Mouse (Mus musculus) thymus, postnatal 10 days (tissue): ENCODE data around the gene Ascc1.
A peak's percentile ranks its signal among the peaks of the same experiment; 100 is the strongest.
"Not testable (repeated sequence)": the region's sequence is repeated elsewhere in the genome, so short reads cannot be mapped to it uniquely, and the experiment has no call there.

Experiments used
- DNase-seq, 2 experiments: peaks; one replicate each; pipeline ENCODE4 v3.0.0; 2021; ENCODE audit warnings: low spot score in 2 of 2

Ascc1 gene

DNA sequence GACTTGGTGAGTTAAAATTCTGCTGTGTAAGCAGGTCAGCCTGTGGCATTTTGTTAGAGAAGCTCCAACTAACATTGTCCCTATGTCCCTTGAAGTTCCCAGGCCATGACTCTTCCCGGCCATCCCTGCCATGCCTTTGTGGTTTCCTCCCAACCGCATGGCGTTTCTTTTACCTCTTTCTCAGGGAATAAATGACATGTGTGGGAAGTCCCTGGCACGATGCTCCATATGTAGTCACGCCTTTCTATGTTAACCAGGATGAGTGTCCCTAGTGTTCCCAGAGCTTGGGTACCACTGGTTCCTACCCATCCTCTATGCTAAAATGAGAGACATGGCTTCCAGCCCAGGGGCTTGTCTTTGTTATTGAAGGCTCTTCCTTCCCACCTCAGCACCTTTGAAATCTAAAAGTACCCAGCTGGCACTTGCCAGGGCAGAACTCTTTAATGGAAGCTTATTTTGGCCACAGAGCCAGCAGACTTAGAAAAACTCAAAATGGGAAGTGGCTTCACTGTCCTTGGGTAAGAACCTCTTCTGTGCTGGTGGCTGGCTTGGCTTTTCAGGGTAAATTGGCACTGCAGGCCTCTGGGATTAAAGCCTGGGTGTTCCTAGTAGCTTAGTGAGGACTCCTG is 24.8 kb upstream of the Ascc1 start:
- no peak for DNase-seq

DNA sequence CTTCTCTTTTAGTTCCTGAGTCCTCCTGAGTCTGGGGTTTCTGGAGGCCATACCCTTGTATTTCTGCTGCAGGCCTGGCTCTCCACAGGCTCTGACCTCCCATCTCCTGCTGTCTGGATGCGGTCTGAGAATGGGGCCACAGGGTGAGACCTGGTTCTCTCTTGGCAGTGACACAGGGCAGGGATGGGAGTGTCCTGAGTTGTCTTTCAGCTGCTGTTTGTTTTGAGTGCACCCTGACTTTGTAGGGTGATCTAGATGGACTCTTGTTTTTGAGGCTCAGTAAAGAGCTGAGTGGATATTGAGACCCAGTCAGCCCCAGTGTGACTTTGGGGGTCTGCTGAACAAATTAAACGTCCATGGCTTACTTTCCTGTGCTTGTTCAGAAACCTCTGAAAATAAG is 24.2 kb upstream of the Ascc1 start:
- no peak for DNase-seq

DNA sequence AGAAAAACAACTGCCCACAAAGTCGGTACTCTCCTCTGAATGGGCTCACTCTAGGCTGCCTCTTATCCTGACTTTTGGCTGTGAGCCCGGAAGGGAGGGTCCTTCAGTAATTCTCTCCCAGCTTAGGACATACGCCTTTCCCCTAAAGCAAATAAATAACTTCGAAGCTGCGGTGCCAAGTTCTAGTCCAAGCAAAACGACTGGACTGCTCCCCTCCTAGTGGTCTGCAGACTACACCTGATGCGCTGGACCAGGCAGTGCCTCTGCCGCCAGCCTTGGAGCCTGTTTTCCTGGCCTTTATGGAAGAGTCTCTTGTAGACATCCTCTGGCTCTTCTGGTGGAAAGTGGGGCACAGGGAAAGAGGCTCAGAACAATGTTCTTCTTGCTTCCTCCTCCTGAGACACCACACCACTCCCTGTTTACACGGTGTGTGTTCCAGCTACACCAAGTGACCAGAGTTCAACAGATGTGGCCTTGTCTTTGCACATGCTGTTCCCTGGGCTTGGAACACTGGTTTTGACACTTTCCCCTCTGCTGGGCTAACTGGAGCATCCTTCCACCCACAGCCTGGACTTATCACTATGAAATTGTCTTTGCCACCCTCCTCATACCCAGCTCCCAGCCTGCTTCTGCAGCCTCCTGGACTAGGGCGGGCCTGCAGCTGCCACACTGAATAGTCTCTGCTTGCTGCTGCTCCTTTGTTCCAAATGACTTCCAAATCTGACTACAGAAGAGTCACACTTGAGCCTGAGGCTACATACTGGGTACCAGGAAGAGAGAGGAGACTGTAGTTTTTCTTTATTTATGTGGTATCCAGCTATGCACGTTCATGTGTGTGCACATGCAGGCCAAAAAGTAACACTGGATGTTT is 23.5 kb upstream of the Ascc1 start:
- no peak for DNase-seq

DNA sequence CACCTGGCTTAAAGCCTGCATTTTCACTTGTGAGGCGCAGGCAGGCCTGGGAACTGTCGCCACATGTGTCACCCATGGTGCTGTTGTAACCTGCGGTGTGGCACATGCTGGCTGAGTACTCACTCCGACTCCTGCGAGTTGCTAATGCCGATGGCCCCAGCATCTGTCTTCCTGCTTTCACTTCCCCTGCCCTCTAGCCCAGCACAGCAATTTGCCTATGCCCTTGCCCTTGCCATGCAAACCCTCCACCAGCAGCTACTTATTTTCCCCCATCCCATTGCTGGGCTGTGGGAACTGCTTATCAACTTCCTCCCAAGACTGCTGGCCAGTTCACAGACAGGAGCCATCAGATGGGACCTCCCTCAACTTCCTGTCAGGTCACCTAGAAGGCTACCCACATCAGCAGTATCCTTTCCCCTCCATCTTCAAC is 21.8 kb upstream of the Ascc1 start:
- DNase-seq: peak in 1 of 2 experiments; percentile 41

DNA sequence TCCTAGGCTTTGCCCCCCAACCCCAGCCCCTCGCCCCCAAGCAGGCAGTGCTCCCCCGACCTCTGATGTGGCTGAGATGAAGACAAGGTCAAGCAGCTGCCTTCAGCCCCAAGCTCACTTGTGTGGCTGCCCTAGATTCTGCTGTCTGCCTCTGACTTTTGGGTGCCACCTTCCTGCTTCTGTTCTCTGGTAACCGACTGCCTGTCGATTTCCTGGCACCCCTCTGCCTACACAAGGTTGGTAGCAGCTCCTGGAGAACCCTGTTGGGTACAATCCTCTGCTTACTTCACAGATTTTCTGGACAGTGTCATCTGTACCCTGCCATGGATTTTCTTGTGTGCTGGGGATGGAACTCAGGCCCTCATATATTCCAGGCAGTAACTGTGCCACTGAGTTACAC is 21.3 kb upstream of the Ascc1 start:
- peak; percentile 63 to 69 for DNase-seq

DNA sequence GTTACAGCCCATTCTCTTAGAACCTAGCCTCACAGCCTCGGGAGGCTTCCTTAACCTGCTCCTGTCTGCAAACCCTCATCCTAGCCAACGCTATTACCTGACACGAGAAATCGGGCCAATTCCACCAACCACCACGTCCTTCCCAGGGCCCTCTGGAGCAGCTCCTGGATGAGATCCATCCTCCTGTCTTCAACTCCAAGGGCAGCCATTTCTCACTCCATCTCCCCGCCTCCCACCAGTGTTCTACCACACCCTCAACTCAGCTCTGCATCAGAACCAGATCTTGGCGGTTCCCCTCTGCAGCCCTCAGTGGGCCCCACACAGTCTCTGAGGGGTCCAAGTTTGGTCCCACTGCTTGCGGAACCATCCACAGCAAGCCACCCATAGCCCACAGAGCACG is 20.8 kb upstream of the Ascc1 start:
- no peak for DNase-seq

DNA sequence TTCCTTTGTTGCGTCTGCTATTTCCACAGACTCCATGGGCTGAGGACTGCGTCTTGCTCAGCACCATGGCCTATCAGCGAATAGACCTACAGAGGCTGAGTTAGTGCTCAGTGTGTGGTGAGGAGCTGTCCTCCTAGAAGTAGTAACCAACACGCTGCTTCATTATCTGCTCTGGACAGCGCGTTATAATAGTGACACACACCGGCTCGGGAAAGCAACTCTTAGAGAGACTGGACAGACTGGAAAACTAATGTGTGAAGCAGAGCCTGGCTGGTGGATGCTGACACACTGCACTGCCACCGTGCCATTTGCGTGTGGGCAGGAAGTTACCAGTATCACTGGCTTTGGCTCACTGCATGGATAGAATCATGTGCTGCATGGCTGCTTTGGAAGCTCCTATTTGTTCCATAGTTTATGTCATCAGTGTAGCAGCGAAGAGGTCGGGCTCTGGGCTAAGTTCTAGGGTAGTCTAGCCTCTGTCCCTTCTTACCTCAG is 20.2 kb upstream of the Ascc1 start:
- no peak for DNase-seq

DNA sequence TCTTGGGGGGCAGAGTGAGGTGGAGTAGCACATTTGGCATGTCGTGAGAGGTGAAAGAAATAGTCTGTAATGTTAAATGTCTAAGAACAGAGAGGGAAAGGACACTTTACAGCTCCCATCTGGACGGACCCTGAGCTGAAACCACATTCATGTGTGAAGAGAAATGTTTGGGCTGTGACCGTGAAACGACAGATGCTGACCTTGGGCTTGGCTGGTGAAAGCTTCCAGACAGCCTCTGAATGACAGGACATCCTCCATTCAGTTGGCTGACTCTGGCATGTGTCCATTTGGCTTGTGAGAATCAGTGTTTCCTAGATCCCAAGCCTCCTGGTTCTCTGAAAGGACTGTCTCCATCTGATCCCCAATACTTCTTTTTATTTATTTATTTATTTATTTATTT is 14.6 kb upstream of the Ascc1 start:
- DNase-seq: no peak

DNA sequence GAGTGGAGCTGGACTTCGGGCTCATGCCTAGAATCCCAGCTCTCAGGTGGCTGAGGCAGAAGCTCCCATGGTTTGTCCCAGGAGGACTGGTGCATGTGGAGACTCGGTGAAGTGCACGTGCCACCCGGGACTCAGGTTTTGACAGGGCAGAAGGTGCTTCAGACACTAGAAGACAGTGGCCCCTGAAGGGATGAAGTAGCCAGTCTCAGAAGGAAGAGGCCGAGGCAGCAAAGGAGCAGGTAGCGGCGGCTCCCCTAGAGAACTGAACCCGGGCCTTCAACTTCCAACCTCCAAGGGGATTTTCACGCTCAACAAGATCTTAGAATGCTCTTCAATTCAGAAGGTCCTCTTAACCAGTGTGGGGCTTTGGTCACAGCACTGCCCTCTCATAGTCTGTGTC is 12.2 kb upstream of the Ascc1 start:
- DNase-seq: no peak

DNA sequence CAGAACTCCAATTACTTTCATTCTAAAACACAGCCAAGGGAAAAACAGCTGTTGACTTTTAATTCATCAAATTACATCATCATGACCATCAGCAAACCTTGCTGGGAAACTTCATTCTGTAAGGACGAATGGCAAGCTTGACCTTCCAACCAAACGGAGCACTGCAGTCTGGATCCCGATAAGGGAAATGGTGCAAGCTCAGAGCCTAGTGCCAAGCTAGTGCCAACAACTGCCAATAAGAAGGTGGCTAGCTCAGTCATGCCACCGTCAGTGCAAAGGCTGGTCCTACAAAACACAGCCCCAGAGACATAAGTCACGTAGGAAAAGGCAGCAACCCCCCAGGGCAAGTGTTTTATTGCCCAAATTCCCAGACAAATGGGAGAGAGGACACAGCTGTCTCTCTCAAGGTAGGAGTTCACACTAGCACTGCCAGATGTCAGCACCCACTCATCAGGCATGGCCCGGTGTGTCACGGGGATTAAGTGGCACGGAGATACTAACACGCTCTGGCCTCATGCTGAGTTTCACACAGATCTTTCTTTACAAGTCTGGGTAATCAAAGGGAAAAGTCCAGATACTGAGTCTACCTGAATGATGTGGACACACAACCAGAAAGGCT is 11.2 kb upstream of the Ascc1 start:
- no peak for DNase-seq

DNA sequence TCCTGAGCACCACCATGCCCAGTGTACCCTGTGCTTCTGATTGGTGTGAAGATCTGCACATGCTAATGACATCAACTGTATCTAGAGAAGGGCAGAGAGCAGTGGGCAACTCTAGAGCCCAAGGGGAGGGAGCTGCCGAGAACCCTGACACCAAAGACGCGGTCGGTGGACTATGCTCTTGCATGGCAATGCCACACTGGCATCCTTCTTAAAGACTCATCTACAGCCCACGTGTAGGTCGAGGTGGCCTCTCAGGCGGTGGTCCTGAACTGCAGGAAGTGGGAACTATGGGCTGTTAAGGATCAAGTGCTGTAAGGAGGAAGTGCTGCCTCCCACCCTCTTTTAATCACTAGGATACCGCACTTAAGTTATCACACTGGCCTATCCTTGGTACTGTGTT is 10.6 kb upstream of the Ascc1 start:
- DNase-seq: no peak

DNA sequence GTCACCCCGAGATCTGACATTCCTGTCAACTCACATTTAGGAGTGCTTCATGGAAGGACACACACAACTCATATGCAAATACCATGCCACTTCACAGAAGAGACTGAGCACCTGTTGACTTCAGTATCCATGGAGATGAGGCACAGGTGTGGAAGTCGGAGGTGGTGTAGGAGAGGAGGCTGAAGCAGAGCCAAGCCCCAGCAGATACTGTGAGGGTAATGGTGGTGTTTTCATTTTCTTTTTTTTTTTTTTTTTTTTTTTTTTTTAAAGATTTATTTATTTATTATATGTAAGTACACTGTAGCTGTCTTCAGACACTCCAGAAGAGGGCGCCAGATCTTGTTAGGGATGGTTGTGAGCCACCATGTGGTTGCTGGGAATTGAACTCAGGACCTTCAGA is 8.8 kb upstream of the Ascc1 start:
- DNase-seq: not testable (repeated sequence)

DNA sequence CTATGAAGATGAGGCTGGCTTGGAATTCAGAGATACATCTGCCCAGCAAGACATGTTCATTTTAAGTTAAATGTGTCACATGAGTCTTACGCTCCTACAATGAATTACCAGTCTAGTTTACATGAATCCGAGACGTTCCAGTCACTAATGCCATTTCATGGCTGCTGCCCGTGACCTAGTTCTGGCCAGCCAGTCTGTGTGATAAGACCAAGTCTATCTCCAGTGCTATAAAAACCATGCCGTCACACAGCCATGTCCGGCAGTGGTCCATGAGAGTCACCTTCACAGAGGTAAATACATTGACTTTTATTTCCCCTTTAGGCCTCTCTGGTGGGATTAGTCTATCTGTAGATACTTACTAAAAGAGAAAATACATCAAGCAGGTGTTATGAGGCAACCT is 6.7 kb upstream of the Ascc1 start:
- DNase-seq: no peak

DNA sequence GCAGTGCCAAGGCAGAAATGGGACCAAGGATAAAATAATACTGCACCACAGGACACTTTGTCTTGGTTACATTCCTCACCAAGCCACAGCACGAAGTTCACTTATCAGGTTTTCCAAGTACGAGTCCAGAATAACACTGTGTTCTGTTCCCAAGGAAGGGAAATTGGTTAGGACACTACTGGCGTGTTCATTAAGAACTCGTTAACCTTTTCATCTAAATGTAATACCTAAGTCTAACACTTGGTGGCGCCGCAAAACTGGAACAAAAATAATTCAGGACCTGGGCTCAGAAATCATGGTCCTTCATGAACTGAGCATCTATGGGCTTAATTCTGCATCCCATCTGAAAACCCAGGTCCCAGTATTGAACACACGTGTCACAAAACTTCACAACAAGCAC is 5.0 kb upstream of the Ascc1 start:
- DNase-seq: peak in 1 of 2 experiments; percentile 82

DNA sequence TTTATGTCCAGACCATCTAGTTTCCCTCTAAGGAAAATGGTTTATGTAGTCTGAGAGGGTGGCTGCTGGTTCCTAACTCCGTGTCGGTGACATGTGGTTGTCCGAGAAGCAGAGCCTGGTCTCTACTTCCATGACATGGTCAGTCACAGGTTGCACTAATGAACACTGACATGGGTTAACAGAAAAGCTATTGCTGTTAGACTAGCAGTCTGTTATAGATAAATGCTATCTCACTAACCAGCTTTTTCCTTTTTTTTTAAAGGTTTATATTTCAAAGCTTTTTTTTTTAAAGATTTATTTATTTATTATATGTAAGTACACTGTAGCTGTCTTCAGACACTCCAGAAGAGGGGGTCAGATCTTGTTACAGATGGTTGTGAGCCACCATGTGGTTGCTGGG is 3.5 kb upstream of the Ascc1 start:
- no peak for DNase-seq

DNA sequence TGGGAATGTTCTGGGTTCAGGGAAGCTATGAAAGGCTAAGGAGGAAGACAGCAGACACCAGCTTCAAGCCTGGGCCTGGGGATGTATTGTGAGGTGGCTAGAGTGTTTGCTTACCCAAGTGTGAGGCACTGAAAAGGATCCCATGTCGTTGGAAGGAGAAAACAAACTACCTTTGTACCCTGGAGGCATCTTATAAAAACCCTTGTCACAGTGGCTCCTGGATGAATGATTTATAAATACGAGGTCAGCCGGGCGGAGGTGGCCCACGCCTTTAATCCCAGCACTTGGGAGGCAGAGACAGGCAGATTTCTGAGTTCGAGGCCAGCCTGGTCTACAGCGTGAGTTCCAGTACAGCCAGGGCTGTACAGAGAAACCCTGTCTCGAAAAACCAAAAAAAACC is 942 bp upstream of the Ascc1 start:
- not testable (repeated sequence) for DNase-seq

DNA sequence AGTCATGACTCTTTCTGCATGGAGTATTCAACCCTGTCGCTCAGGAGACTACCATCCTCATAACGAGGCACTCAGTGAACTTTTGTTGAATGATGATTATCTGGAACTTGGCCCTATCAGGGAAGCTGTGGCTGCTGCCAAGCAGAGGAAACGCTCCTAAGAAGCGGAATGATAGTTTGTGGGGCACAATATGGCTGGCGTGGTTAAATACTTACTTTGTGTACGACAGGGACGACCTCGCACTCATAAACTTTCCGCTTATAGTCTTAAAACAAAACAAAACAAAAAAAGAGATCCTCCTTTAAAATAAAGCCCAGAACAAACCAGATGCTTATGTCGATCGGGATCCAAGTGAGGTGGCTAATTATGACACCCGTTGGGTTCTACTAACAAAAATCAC is 402 bp upstream of the Ascc1 start:
- DNase-seq: no peak

DNA sequence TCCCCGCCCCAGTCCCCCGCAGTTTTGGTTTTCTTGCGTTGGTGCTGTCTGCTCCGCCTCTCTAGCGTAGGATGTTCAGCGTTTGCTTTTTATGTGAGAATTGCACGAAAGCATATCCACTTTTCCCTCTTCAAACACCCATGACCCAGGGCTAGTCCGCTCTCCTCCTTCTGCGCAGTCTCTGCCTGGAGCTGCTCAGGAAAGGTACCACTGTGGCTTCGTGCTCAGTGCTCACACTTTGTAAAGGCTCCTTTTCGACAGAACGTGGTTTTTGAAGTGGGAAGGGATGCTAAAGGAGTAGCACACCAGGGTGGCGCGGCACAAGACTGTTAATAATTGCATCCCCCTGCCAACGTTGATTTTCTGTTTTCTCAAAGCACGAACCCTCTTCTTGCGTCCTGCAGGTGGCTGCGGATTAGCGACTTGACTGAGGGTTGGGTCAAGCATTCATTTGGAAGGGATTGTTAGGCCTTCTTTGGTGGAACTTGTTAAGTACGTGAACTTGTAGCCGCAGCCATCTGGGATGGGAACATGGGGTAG is 678 bp downstream of the Ascc1 start:
- no peak for DNase-seq

DNA sequence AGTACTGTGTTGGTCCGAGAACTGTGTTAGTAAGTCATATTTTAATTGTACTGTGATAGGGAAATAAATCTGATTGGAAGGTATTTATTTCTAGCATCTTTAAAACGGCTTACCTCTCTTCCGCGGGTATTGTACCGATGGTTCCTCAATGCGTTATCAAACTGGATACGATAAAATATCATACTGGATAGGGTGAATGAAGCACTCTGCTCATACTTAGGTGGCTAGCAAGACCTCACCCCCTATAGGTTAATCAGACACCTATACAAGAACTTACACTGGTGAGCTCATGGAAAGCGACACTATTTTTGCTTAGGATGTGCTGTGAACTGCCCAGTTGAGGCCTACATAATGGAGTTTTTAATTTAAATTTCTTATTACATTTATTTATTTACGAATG is 1.2 kb downstream of the Ascc1 start:
- DNase-seq: no peak

DNA sequence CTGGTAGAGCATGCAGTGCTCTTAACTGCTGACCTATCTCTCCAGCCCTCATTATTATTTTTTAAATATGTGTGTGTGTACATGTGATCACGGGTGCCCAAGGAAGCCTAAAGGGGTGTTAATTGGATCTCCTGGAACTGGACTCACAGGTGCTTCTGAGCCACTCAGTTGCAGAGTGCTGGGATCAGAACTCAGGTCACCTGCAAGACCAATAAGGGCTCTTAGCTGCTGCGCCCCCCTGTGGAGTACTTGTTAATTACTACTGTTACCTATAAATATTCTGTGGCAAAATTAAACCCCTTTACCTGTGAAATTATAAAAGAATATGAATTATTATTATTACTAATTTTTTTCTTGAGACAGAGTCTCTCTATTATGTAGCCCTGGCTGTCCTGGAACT is 2.7 kb downstream of the Ascc1 start:
- DNase-seq: peak; percentile 36 to 62

DNA sequence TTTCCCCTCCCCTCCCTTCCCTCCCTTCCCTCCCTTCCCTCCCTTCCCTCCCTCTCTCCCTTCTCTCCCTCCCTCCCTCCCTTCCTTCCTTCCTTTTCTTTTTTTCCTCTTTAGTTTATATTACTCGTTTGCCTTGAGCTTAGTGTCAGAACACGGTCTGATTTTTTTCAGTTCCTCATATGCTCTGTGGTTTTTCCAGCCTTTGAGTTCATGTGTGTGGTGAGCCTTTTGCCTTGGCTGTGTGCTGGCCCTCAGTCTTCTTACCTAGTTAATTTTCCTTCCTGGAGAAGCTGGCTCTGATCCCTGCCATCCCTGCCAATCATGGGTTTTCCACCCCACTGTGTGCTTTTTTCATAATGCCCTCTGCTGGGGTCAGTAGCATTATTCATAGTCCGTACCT is 6.5 kb downstream of the Ascc1 start:
- DNase-seq: no peak

DNA sequence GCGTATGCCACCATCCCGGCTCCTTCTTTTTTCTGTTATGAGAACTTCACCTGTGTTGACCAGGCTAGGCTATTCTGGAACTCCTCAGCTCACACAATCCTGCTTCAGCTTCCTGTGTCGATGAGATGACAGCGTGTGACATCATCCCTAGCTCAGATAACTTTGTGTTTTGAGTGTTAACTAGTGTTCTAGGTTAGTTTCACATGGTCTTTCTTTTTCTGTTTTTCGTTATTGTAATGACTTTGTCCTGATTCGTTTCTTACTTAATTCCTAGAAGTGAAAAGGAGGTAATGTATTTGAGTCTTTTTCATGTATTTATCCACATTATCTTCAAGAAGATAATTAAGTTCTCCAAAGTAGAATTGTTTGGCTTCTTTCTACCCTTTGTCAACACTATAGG is 13.6 kb downstream of the Ascc1 start:
- no peak for DNase-seq

DNA sequence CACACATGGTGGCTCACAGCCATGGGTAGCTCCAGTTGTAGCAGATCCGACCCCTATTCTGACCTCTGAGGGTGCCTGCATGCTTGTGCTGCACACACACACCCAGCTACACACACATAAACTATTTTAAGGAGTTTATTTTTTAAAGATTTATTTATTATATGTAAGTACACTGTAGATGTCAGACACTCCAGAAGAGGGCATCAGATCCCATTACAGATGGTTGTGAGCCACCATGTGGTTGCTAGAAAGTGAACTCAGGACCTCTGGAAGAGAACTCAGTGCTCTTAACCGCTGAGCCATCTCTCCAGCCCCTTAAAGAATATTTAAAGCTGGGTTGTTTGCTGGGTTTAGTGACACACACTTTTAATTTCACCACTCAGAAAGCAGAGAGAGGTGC is 16.7 kb downstream of the Ascc1 start:
- no peak for DNase-seq
